Mouse (Mus musculus) monocyte, adult 5-6 weeks (primary cell): ENCODE data around the gene Clcnka. TPM values are rescaled to one million over a fixed set of nuclear protein-coding genes. Genes with fewer than 3 reads are reported as not detected.

Source experiments
- ATAC-seq: fragments of 153-309, 156-312 bp; replicated peaks from 2 replicates; pipeline ENCODE4 v1.8.0; 2017; ENCODE audit warnings: mild to moderate bottlenecking; ENCODE audit not compliant: low TSS enrichment, insufficient number of reproducible peaks, severe bottlenecking, poor library complexity, low FRiP score
- total RNA-seq: library from RNA; stranded (forward); fragments of 200-1000, 200-491, 200-594 nt; gene quantifications from 3 replicates; pipeline ENCODE4 v1.2.3, GENCODE M21; 2017

The Clcnka gene
- total RNA-seq, 1 experiment from 2014 or later, result not detected

- no peak for ATAC-seq
Measured at GRCm38 (mm10) chr4:141348616-141349015, 49.9 kb downstream of the Clcnka start.

- ATAC-seq, result no peak
Measured at GRCm38 (mm10) chr4:141347365-141347797, 51.1 kb downstream of the Clcnka start.

- no peak for ATAC-seq
Measured at GRCm38 (mm10) chr4:141345219-141345618, 53.3 kb downstream of the Clcnka start.

- ATAC-seq, result no peak
Measured at GRCm38 (mm10) chr4:141343515-141343914, 55.0 kb downstream of the Clcnka start.

GRCm38 (mm10) chr4:141341477-141341876, 57.0 kb downstream of the Clcnka start:
- no peak for ATAC-seq

GRCm38 (mm10) chr4:141338853-141339252, 59.7 kb downstream of the Clcnka start:
- no peak for ATAC-seq

- ATAC-seq, result no peak
Measured at GRCm38 (mm10) chr4:141337986-141338385, 60.5 kb downstream of the Clcnka start.

- no peak for ATAC-seq
Measured at GRCm38 (mm10) chr4:141336196-141336595, 62.3 kb downstream of the Clcnka start.

GRCm38 (mm10) chr4:141335263-141335796, 63.2 kb downstream of the Clcnka start:
- ATAC-seq, result no peak

- ATAC-seq, result no peak
Measured at GRCm38 (mm10) chr4:141334695-141335094, 63.8 kb downstream of the Clcnka start.

Other genes with a start within 250 kb of the Clcnka start
- gene Rsg1, start 184.8 kb downstream of the Clcnka start, total RNA-seq, result 0.38 to 2.7 TPM in 2 of 3 replicates, not detected in the other
- gene Arhgef19, start 159.2 kb downstream of the Clcnka start, total RNA-seq, result not detected in 3 replicates
- not detected in 3 replicates for gene Epha2, start 97.5 kb downstream of the Clcnka start, total RNA-seq
- gene Fam131c, start 30.5 kb downstream of the Clcnka start, total RNA-seq, result not detected in 3 replicates
- gene Clcnkb, start 17.3 kb upstream of the Clcnka start, total RNA-seq, result not detected in 3 replicates
- 0.64 TPM in 1 of 3 replicates, not detected in the others for gene Hspb7, start 22.1 kb upstream of the Clcnka start, total RNA-seq
- not detected in 3 replicates for gene Srarp, start 37.4 kb upstream of the Clcnka start, total RNA-seq
- gene Zbtb17, start 45.9 kb upstream of the Clcnka start, total RNA-seq, result 21.7 to 33.8 TPM (median 27.3 TPM) in 3 replicates
- gene Spen, start 139.9 kb upstream of the Clcnka start, total RNA-seq, result 39.8 to 81.5 TPM (median 48.1 TPM) in 3 replicates
- not detected in 3 replicates for gene Fblim1, start 207.4 kb upstream of the Clcnka start, total RNA-seq
- not detected in 3 replicates for gene Tmem82, start 219.9 kb upstream of the Clcnka start, total RNA-seq
- gene Slc25a34, start 225.1 kb upstream of the Clcnka start, total RNA-seq, result not detected in 3 replicates